Mouse (Mus musculus): ENCODE measurements around the gene Olr1. TPM values are rescaled to one million over a fixed set of nuclear protein-coding genes. Genes with fewer than 3 reads are reported as not detected.
"Not testable (repeated sequence)": the region's sequence is repeated elsewhere in the genome, so short reads cannot be mapped to it uniquely, and the experiment has no call there.

Olr1 gene
- total RNA-seq, 2 experiments from 2014 or later = not detected

- intact Hi-C loops (cut with DNase I; ENCODE audit: low total_unique reads) = no loop called here
- no peak for DNase-seq
Observed at GRCm38 (mm10) chr6:129514376-129514775, 7.4 kb upstream of the Olr1 start.

- intact Hi-C loops (cut with DNase I; ENCODE audit: low total_unique reads) = no loop called here
- no peak for DNase-seq
Observed at GRCm38 (mm10) chr6:129513409-129513808, 6.4 kb upstream of the Olr1 start.

GRCm38 (mm10) chr6:129512868-129513267 is 5.9 kb upstream of the Olr1 start:
- intact Hi-C loops (cut with DNase I; ENCODE audit: low total_unique reads) = no loop called here
- DNase-seq = no peak

GRCm38 (mm10) chr6:129512367-129512766 is 5.4 kb upstream of the Olr1 start, which contains the start of gene Tmem52b:
Tmem52b (plus strand) TSS chr6:129512555.
- no peak for DNase-seq
- intact Hi-C loops (cut with DNase I; ENCODE audit: low total_unique reads) = no loop called here

- intact Hi-C loops (cut with DNase I; ENCODE audit: low total_unique reads) = no loop called here
- no peak for DNase-seq
Observed at GRCm38 (mm10) chr6:129510120-129510911, 3.4 kb upstream of the Olr1 start.

- intact Hi-C loops (cut with DNase I; ENCODE audit: low total_unique reads) = no loop called here
- no peak for DNase-seq
Observed at GRCm38 (mm10) chr6:129503471-129503870, 3.5 kb downstream of the Olr1 start.

- intact Hi-C loops (cut with DNase I; ENCODE audit: low total_unique reads); DNase-seq: not testable (repeated sequence)
Observed at GRCm38 (mm10) chr6:129499516-129499915, 7.4 kb downstream of the Olr1 start.

GRCm38 (mm10) chr6:129497345-129498218 is 9.4 kb downstream of the Olr1 start:
- DNase-seq = no peak
- intact Hi-C loops (cut with DNase I; ENCODE audit: low total_unique reads) = no loop called here

- intact Hi-C loops (cut with DNase I; ENCODE audit: low total_unique reads) = no loop called here
- DNase-seq = no peak
Observed at GRCm38 (mm10) chr6:129494924-129495323, 12.0 kb downstream of the Olr1 start.

GRCm38 (mm10) chr6:129480089-129480958 is 26.6 kb downstream of the Olr1 start:
- intact Hi-C loops (cut with DNase I; ENCODE audit: low total_unique reads) = no loop called here
- no peak for DNase-seq

GRCm38 (mm10) chr6:129476404-129477126 is 30.4 kb downstream of the Olr1 start:
- intact Hi-C loops (cut with DNase I; ENCODE audit: low total_unique reads) = loop anchor here (5.0 kb wide), 1 partner anchor 84 kb away; no protein-coding TSS in a partner anchor
- DNase-seq = no peak

GRCm38 (mm10) chr6:129472627-129473026 is 34.3 kb downstream of the Olr1 start:
- intact Hi-C loops (cut with DNase I; ENCODE audit: low total_unique reads) = no loop called here
- DNase-seq = no peak

GRCm38 (mm10) chr6:129471386-129471785 is 35.6 kb downstream of the Olr1 start:
- intact Hi-C loops (cut with DNase I; ENCODE audit: low total_unique reads) = no loop called here

GRCm38 (mm10) chr6:129451411-129452039 is 55.4 kb downstream of the Olr1 start, which contains the start of gene Clec1a:
Clec1a (minus strand) TSS chr6:129452000.
- intact Hi-C loops (cut with DNase I; ENCODE audit: low total_unique reads) = no loop called here
- DNase-seq = peak; percentile 32

More at GRCm38 (mm10) chr6:129471386-129471785, 35.6 kb downstream of the Olr1 start:
- DNase-seq = no peak

GRCm38 (mm10) chr6:129449743-129450142 is 57.2 kb downstream of the Olr1 start:
- DNase-seq = no peak
- intact Hi-C loops (cut with DNase I; ENCODE audit: low total_unique reads) = no loop called here

GRCm38 (mm10) chr6:129438033-129438432 is 68.9 kb downstream of the Olr1 start:
- no peak for DNase-seq
- intact Hi-C loops (cut with DNase I; ENCODE audit: low total_unique reads) = no loop called here

GRCm38 (mm10) chr6:129436025-129436424 is 70.9 kb downstream of the Olr1 start:
- no peak for DNase-seq
- intact Hi-C loops (cut with DNase I; ENCODE audit: low total_unique reads) = no loop called here
